Mouse (Mus musculus) yolk sac, embryonic 10.5 days (tissue): ENCODE results near the gene Asrgl1.

ENCODE experiments used
- DNase-seq: peaks from one replicate; pipeline ENCODE4 v3.0.0-alpha.2; 2017; ENCODE audit warnings: low spot score

Gene Asrgl1

GRCm38 (mm10) chr19:9071456-9072156 is 63.8 kb downstream of the Asrgl1 start:
- no peak for DNase-seq

GRCm38 (mm10) chr19:9070316-9070715 is 65.1 kb downstream of the Asrgl1 start:
- DNase-seq, result no peak

GRCm38 (mm10) chr19:9069687-9070307 is 65.6 kb downstream of the Asrgl1 start:
- DNase-seq, result no peak

GRCm38 (mm10) chr19:9067292-9067691 is 68.1 kb downstream of the Asrgl1 start:
- no peak for DNase-seq

GRCm38 (mm10) chr19:9065621-9066561 is 69.5 kb downstream of the Asrgl1 start:
- no peak for DNase-seq

- no peak for DNase-seq
Observed at GRCm38 (mm10) chr19:9063831-9064230, 71.6 kb downstream of the Asrgl1 start.

GRCm38 (mm10) chr19:9062822-9063221 is 72.6 kb downstream of the Asrgl1 start:
- no peak for DNase-seq

- no peak for DNase-seq
Observed at GRCm38 (mm10) chr19:9061221-9061893, 74.1 kb downstream of the Asrgl1 start.

- no peak for DNase-seq
Observed at GRCm38 (mm10) chr19:9060103-9060502, 75.3 kb downstream of the Asrgl1 start.
